ENCODE assay signal across 21 mouse cellular contexts in genomic region chr6:97612861-97613260, GRCm38 (mm10). TPM values are rescaled to one million over a fixed set of nuclear protein-coding genes. Genes with fewer than 3 reads are reported as not detected.
DNase-seq lines count a peak whose midpoint lies in the region; ATAC-seq lines count a peak whose summit lies in the region.
"Had no signal": no experiment of that assay in that cellular context is flagged by ENCODE, and none has a peak within 500 bp of the region (broad histone marks: within the 10 kb centered on the region; RNA-seq: fewer than 3 reads in every experiment).

No protein-coding gene starts in this region.

- no peak overlapping the region for H3K4me3 ChIP-seq in forebrain, embryonic 15.5 days
- H3K4me3 ChIP-seq in forebrain, embryonic 12.5 days (replicated peaks), result no peak overlapping the region
- no peak overlapping the region for H3K4me3 ChIP-seq in embryonic facial prominence, embryonic 10.5 days
- H3K4me3 ChIP-seq: embryonic facial prominence, embryonic 13.5 days; gastrocnemius, adult 2 months; heart, embryonic 10.5 days; intestine, embryonic 15.5 days had no signal

- H3K4me2 ChIP-seq in forebrain, embryonic 15.5 days (replicated peaks), result peak overlapping the region; percentile 70; the same call in 1 of the 2 replicates
- no peak overlapping the region for H3K4me2 ChIP-seq in forebrain, embryonic 12.5 days
- H3K4me2 ChIP-seq: embryonic facial prominence, embryonic 13.5 days; hindbrain, embryonic 14.5 days; intestine, embryonic 15.5 days had no signal

- H3K9ac ChIP-seq in forebrain, embryonic 15.5 days (replicated peaks), result no peak overlapping the region
- no peak overlapping the region for H3K9ac ChIP-seq in forebrain, embryonic 12.5 days
- H3K9ac ChIP-seq: embryonic facial prominence, embryonic 13.5 days; hindbrain, embryonic 14.5 days; intestine, embryonic 15.5 days had no signal

- WGBS in forebrain, embryonic 15.5 days, result 60% methylated on average over 5 of the region's 5 CpGs
- WGBS in forebrain, embryonic 12.5 days, result 65% methylated on average over 5 of the region's 5 CpGs
- WGBS in embryonic facial prominence, embryonic 10.5 days, result 78% methylated on average over 5 of the region's 5 CpGs

- no peak for ATAC-seq in forebrain, embryonic 15.5 days (replicated peaks)
- no peak for ATAC-seq in forebrain, embryonic 12.5 days (ENCODE audit: low FRiP score)
- ATAC-seq: intestine, embryonic 15.5 days had no signal

- DNase-seq in Muller cell, postnatal 12 days (ENCODE audit: inconsistent ontology term), result peak; percentile 53
- DNase-seq in embryonic facial prominence, embryonic 10.5 days (ENCODE audit: low spot score), result peak; percentile 6
- DNase-seq in retina, embryonic 14.5 days (ENCODE audit: low spot score), result peak; percentile 77
- no peak for DNase-seq in ovary, adult 18-20 months (ENCODE audit: low spot score)
- no peak for DNase-seq in frontal cortex, postnatal 14 days (ENCODE audit: low spot score in 2 of 2)
- DNase-seq: adrenal gland, adult 8-10 months; cerebellum, adult 11-12 months; cerebellum, adult 9-10 months; cerebellum, postnatal 25 days; gastrocnemius, adult 2 months; gastrocnemius, postnatal 25 days; heart, postnatal 10 days; heart, postnatal 4 days; kidney, adult 18-20 months had no signal

- no peaks in the 10 kb centered on the region for H3K36me3 ChIP-seq in forebrain, embryonic 15.5 days
- H3K36me3 ChIP-seq in forebrain, embryonic 12.5 days (replicated peaks), result no peaks in the 10 kb centered on the region
- no peaks in the 10 kb centered on the region; the same call in 1 of the 2 replicates for H3K36me3 ChIP-seq in embryonic facial prominence, embryonic 10.5 days (replicated peaks)
- H3K36me3 ChIP-seq: embryonic facial prominence, embryonic 13.5 days; heart, embryonic 10.5 days; intestine, embryonic 15.5 days had no signal

- no peaks in the 10 kb centered on the region for H3K27me3 ChIP-seq in forebrain, embryonic 15.5 days
- H3K27me3 ChIP-seq in forebrain, embryonic 12.5 days, result no peaks in the 10 kb centered on the region
- peaks cover 17% of the 10 kb centered on the region for H3K27me3 ChIP-seq in embryonic facial prominence, embryonic 10.5 days (replicated peaks; ENCODE audit: low read depth, poor library complexity, severe bottlenecking)
- H3K27me3 ChIP-seq: CH12.LX had no signal

- peaks cover 51% of the 10 kb centered on the region for H3K4me1 ChIP-seq in forebrain, embryonic 15.5 days
- H3K4me1 ChIP-seq in forebrain, embryonic 12.5 days, result peaks cover 42% of the 10 kb centered on the region
- peaks cover 54% of the 10 kb centered on the region for H3K4me1 ChIP-seq in embryonic facial prominence, embryonic 10.5 days

- no peak overlapping the region for H3K27ac ChIP-seq in forebrain, embryonic 15.5 days (replicated peaks)
- no peak overlapping the region for H3K27ac ChIP-seq in forebrain, embryonic 12.5 days
- H3K27ac ChIP-seq in embryonic facial prominence, embryonic 10.5 days (replicated peaks), result no peak overlapping the region
- H3K27ac ChIP-seq: embryonic facial prominence, embryonic 13.5 days; gastrocnemius, adult 2 months; heart, embryonic 10.5 days; hindbrain, embryonic 14.5 days; intestine, embryonic 15.5 days had no signal

- no peaks in the 10 kb centered on the region for H3K9me3 ChIP-seq in forebrain, embryonic 15.5 days
- H3K9me3 ChIP-seq in forebrain, embryonic 12.5 days, result no peaks in the 10 kb centered on the region; the same call in 1 of the 2 replicates
- no peaks in the 10 kb centered on the region for H3K9me3 ChIP-seq in embryonic facial prominence, embryonic 10.5 days
- H3K9me3 ChIP-seq: embryonic facial prominence, embryonic 13.5 days; heart, embryonic 10.5 days; intestine, embryonic 15.5 days had no signal

RNA-seq across cellular contexts. Expression of gene Frmd4b, which starts 4.5 kb away (rescaled TPM):
- polyA plus RNA-seq in forebrain, embryonic 15.5 days (2015; fragmentation: Nextera tagmentation; extraction: Ambion mirVana), result 49.0 and 51.0 TPM in 2 replicates
- 39.4 and 44.6 TPM in 2 replicates for polyA plus RNA-seq in forebrain, embryonic 12.5 days (2016; fragmentation: Nextera tagmentation; extraction: Ambion mirVana)
- 16.9 and 19.2 TPM in 2 replicates for polyA plus RNA-seq in embryonic facial prominence, embryonic 10.5 days (2016; fragmentation: Nextera tagmentation; extraction: Ambion mirVana)

Comparison
In these comparisons a context has a peak if more than half of its experiments do, and no peak if none do; other contexts are left out.
1. DNase-seq: peak in Muller cell, postnatal 12 days (single experiment), embryonic facial prominence, embryonic 10.5 days (single experiment) and retina, embryonic 14.5 days (single experiment); none in ovary, adult 18-20 months (single experiment) and frontal cortex, postnatal 14 days (0 of 2).